Mouse (Mus musculus): ENCODE data around the gene Pxdn.

DNA sequence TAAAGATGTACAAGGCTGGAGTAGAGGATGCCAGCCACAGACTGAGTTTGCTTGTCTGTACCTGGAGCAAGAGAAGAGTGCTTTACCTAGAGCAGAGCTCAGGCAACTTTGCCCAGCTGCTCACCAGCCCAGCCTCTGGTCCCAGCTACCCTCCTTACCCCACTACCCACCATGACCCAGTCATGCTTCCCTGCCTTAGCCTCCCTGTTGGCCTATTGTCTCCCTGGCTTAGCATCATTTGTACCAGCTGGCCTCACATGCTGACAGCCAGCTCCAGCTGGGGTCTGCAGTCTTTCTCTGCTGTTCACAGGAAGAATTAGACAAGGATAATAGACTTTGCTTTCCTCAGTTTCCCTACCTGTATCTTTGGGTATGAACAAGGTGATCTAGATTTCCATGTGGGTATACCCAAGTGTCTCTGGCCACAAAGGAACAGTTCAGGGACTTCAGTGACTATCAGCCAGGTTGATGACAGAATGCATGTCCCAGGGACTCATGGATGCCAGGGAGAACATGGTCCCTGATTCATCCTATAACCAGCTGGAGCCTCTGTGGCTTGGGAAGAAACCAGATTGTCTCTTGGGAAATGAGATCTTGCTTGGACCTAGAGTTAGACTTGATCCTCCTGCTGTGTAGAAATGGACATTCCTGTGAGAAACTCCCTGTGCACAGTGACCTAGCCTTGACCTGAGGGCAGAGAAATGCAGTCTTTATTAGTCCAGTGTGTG, 98.6 kb downstream of the Pxdn start:
- TF ChIP-seq GATA1 (IDR thresholded peaks at IDR 0.05; ENCODE audit: low read length) = no peak
- no peak for TF ChIP-seq TAL1 (IDR thresholded peaks at IDR 0.05; ENCODE audit: low read length)

Measured in erythroblast, embryonic 14.5 days (primary cell).